Mouse (Mus musculus) layer of hippocampus, postnatal 36 days (tissue): ENCODE results near the gene Wdtc1. TPM values are rescaled to one million over a fixed set of nuclear protein-coding genes. Genes with fewer than 3 reads are reported as not detected.

Source experiments
- DNase-seq, 2 experiments: peaks; one replicate each; pipeline ENCODE4 v3.0.0; 2022
- total RNA-seq, 2 experiments: library from RNA; stranded (reverse); gene quantifications; 2 replicates each; pipeline ENCODE4 v1.2.3; 2021

The Wdtc1 gene
- total RNA-seq, 2 experiments from 2014 or later, result 78.5 to 78.9 TPM

DNA sequence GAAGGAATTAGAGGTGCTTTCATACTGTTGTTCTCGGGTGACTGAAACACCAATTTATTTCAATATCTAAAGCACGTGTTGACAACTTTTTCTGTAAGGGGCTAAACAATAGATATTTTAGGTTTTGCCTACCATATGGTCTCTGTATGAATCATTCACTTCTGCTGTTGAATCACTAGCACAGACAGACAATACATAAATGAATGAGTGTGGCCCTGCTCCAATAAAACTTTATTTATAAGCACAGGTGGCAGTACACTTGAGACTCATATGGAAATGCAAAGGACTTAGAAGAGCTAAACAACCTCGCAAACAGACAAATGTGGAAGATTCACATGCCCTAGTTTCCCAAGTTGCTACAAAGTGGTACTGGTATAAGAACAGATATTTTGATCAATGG lies 33.6 kb downstream of the Wdtc1 start:
- no peak for DNase-seq

DNA sequence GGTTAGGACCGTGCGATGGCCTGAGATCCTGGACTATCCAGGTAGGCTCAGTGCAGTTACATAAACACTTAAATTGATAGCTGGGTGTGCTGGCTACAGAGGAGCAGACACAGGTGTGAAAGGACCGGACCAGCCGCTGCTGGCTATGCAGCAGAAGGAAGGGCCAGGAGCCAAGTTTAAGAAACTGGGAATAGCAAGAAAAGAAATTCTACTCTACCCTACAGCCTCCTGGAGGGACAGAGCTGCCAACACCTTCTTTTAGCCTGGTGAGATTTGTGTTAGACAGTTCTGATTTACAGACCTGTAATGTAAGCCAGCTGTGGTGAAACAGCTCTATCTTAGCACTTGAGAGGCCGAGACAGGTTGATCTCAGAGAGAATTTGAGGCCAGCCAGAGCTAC lies 37.3 kb downstream of the Wdtc1 start:
- no peak for DNase-seq

DNA sequence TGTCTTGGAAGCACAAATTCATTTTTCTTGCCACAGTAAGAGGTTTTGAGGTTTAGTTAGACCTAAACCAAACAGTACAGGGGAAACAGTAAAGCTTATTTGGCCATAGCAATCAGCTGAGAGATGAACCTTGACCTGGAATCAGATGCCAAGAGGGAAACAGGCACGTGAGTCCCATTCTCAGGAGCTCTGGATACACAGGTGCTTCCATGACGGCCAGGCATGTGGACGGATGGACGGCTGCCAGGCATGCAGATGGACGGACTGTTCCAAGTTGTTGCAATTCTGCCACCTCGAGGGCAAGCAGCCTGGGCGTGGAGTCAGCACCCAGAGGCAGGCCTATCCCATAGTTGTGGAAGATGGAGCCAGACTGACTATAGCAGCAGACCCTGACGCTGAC lies 38.4 kb downstream of the Wdtc1 start:
- DNase-seq, result no peak

DNA sequence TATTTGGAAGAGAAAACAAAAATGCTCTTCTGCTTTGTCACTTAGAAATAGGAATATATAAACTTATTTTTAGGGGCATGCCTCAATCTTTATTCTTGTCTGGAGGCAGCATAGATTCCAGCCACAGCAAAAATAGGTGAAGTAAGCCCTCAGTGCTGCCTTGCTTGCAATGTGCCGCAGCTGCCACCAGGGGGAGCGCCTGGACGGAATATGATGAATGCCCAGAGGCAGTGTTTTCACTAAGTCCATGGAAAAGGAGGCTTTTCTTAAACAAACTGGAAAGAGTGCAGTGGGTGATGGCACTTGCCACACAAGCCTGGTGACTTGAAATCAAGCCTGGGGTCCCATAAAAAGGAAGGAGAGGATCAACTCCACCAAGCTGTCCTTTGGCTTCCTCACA lies 43.3 kb downstream of the Wdtc1 start:
- DNase-seq, result peak; percentile 82 to 89

DNA sequence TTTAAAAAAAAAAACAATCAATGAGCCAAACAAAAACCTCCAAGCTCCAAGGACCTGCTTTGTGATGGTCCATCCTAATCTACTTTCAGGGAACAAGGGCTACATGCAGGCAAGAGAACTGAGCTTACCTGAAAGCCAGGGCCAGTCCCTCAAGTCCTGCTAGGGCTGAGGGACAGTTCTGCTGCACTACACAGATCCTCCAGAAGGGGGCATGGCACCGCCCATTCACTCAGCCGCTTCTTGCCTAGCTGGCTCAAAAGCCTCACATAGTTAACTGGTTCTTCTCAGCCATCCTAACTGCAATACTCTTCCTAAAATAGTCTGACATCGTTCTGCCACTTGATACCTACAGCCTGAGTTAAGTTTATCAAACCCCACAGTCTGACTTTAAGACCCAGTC lies 46.0 kb downstream of the Wdtc1 start:
- DNase-seq, result peak in 1 of 2 experiments; percentile 51

DNA sequence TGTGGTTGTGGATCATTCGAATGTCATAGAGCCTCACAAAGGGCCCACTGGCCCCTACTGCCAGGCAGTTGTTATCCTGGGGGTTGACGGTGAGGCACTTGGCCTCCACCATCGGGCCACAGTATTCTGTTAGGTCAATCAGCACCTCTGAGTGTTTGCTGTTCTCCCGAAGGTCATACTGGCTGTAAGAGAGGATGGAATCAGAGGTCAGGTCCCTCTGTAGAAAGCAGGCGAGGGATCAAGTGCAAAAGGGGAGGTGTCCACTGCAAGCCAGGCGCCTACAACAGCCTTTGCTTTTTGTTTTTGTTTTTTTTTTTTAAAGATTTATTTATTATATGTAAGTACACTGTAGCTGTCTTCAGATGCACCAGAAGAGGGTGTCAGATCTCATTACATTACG lies 47.5 kb downstream of the Wdtc1 start:
- no peak for DNase-seq

DNA sequence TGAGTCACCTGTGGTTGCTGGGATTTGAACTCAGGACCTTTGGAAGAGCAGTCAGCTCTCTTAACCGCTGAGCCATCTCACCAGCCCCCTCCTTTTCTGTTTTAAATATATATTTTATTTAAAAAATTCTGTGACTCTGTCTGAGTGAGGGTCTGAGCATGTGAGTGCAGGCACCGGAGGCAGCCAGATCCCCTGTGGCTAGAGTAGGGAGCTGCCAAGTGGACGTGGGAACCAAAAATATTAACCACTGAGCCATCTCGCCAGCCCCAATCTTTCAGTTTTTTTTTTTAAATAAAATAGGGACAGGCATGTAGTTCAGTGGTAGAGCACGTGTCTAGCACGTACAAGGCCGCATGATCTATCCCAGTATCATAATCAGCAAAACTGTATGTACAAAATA lies 48.5 kb downstream of the Wdtc1 start:
- no peak for DNase-seq

DNA sequence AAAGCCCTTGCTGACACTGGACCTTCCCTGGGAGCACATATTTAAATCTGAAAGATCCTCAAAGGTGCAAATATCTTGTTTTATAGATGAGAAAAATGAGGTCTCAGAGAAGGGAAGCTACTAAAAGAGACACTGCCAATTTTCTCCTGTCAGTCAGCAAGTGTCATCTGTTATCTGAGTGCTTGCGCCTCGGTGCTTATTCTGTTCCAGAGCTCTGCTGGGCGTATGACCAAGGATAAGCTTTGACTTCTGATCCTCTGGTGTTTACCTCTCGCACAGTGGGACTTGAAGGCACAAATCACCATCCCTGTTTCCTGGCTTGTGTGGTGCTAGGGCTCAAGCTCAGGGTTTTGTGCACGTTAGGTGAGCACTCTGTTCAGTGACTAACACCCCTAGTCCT lies 50.6 kb downstream of the Wdtc1 start:
- no peak for DNase-seq

DNA sequence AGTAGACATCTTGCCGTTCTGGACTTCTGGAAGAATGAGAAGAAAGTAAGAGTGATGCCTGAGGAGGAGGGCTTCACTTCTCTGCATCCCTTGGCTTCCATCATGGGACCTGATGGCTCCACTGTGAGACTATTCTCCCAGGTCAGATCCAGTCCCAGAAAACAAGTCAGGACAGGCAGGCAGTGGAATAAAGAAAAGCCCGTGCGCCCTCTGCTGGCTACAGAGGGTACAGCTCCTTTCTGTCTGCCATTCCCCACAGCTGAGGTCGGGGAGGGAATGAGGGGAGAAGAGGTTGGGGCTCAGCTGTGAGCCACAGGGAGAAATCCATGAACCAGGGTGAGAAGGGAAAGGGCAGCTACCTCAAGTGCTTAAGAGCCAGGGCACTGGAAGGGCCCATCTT lies 51.5 kb downstream of the Wdtc1 start:
- DNase-seq, result peak; percentile 70 to 79

DNA sequence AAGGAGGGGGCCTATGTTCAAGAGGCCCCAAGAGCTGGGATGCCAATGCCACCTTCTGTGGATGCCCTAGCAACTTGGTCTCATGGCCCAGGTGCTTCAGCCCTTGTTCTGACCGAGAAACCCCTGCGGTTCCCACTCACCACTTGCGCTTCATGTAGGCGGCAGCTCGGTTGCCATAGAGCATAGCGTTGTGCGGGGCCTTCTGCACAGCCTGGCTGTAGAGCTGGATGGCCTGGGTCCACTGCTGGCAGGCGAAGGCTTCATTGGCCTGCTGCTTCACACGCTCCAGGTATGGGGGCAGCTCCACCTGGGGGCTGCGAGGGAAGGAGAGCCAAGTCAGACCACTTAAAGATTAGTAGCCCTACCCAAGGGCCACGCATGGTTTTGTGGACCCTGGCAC lies 52.9 kb downstream of the Wdtc1 start:
- no peak for DNase-seq

DNA sequence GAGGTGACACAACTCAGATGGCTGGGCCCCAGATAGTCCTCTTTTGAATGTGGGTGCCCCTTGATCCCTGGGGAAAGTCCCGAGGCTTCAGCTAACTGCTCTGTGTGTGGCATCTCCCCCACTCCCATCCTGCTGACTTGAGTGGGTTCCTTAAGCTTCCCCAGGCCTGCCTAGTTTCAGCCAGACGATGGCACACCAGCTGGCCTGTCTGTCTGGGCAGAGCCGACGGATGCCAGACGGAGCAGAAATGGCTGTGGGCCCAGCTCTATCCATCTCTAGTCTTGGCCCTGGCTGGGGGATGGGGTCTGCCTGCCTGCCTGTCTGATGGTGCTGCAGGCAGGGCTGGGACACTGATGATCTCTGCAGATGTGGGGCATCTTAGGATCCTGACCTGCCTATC lies 53.6 kb downstream of the Wdtc1 start:
- DNase-seq, result peak; percentile 67 to 69

DNA sequence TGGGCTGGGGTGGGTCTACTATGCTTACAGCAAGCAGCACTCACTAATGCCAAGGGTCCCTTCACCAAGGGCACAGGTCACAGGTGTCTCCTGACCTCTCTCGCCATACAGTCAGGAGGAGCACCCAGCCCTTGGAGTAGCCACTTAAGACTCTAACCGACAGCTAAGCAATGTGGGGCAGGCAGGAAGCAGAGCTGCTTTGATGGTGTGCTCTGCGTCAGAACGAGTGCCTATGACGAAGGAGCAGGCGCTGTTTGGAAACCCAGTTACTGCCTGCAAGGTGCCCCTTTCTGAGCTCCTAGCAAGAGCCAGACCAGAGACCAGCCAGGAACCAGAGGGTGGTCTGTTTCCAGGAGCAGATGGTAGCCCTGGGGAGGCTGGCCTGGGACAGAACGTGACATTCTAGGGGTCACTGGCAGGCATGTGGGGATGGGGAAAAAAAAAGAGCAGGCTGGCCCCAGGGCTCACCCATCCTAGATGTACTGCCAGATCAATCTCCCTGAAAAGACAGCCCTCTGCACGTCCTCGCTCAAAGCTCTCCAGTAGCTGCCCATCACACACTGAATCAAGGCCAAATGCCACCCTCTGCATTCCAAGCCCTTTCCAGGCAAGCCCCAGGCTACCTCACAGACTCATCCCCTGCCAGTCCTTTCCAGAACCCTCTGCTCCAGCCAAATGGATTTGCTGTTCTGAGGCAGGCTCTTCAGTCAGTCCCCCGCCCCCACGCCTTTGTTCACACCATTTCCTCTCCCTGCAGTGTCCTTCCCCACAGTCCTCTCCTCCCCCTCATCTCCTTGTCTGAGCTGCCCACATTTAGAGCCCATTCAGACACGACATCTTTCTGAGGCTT lies 54.5 kb downstream of the Wdtc1 start:
- DNase-seq, result peak; percentile 58 to 63

DNA sequence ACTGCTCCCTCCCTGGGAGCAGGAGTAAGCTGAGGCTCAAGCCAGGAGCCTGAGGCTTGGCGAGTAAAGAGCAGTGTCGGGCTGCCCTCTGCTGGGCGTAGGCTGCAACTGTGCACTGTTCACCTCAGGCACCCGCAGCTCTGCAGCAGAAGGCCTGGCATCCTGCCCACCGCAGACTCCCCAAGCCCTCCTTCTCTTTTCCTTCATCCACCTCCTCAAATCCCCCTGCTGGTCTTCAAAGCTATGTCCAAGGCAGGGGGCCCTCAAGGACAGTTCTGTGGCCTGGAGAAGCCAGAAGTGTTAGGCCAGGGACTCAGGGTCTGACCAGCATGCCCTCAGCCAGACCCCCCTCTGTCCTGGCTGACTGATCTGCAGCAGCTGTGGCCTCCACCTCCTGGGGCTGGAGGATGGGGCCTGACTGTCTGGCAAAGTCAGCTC lies 55.5 kb downstream of the Wdtc1 start:
- peak; percentile 81 to 84 for DNase-seq

DNA sequence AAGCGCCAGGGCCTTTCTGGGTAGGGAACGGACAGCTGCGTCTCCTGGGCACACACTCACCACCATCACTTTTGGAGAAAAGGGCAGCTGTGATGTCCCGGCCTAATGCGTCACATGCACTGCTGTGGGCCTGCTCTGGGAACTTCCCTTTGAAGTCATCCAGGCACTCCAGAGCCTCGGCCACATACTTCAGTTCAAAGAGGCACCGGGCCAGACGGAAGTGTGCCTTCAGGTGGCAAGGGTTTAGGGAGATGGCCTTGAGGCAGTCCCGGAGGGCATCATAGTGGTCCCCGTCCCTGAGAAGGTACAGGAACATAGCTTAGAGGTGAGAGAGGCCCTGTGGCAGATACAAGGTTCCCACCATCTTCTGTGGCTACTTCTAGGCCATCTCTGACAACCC lies 55.9 kb downstream of the Wdtc1 start:
- no peak for DNase-seq

DNA sequence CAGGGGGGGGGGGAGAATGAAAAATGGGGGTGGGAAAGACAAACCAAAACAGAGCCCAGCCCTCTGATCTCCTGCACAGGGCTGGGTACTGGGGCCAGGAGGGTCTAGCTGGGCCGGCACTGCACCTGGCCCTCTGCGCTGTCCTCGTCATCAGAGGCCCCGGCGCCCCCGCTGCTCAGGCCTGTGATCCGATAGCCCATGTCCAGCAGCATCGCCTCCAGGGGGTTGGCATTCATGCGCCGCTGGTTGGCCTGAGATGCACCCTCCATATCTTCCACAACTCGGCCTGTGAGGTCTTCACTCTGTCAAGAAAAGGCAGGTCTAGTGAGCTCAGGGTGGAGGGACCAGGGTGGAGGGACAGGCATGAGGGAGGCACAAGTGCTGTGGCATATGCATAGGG lies 59.2 kb downstream of the Wdtc1 start:
- no peak for DNase-seq

DNA sequence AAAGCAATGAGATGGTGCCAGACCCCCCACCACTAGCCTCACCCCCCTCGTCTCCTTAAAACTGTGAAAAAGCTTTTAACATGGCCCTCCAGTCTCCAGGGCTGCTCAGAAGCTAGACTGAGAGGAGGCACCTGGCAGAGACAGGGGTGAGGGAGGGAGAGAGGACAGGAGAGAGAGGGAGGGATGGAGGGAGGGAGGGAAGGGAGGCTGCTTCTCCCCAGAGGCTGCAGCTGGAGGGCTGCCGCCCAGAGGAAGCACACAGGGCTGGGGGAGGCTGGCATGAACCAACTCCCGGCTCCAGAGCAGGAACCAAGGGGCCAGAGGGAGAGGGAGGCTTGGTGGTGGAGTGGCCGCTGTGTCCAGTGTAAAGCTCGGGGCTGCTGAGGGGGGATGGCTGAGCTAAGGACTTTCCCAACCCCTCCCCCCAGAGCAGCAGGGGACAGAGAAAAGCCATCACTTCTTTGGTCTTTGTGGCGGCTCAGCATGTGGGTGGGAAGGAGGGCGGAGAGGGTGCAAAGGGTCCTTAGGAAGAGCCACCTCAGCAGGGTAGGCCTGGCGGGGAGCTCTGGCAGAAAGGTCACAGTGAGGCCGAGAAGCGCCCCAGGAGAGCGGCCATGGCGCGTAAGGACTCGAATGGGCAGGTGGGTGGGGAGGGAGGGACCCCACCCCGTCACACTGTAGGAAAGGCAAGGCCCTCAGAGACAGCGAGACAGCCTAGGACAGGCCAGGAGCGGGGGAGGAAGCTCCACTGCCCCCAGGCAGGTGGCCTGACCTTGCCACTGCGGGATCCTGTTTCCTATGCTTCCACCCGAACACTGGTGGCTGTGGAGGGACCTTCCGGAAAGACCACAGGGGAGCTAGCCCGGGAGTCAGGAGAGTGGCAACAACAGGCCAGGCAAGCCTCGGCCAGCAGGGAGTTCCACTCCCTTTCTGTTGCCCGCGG lies 60.1 kb downstream of the Wdtc1 start:
- DNase-seq, result no peak

DNA sequence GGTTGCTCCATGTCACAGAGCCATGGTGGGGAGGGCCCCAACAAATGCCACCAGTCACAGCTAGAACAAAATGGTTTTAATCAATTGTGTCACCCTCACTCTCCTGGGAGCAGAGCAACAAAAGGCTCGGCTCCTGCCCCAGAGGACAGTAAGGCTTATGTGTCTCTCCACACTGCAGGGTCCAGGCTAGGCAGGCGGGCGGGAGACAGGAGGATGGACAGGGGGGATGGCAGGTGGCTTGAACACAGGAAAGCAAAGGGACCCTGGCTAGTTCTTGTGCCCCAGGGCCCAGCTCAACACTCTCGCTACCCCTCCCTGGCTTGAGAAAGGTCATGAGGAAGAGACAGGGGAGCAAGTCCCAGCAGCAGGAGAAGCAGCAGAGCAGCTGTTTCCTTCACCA lies 60.9 kb downstream of the Wdtc1 start:
- no peak for DNase-seq

DNA sequence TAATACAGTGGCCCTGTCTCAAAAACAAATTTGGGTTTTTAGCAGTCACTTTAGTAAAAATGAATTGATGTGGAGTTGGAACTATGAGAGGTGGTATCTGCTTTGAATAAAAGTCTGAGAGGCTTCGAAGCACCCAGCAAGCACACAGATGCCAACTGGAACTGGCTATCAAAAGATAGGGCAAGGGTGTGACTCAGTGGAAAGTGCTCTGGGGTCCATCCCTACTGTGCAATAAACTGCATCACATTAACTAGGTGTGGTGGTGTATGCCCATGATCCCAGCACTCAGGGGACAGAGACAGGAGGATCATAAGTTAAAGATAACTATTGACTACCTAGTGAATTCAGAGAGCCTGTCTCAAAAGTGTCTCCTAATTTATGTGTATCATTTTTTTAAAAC lies 62.0 kb downstream of the Wdtc1 start:
- no peak for DNase-seq

DNA sequence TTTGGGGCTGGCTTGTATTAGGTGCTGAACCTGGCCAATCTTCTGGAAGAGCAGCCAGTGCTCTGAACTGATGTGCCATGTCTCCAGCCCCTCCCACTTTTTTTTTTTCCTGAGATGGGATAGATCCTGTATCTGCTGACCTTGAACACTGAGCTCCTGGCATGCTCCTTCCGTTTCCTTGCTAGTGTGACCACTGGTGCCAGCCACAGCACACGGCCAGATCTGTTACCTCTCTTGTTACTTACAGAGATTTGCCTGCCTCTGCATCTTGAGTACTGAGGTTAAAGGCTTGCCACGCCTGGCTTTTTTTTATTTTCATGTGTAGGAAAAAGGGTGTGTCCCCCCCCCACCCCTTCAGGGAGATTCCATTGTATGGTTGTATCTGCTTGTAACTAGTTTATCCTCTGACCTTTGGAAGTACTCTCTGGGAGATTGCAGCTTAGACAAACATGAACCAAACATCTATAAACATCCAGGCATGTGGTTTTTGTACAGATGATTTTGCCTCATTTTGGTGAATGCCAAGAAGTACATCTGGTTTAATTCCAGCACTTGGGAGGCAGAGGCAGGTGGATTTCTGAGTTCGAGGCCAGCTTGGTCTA lies 66.7 kb downstream of the Wdtc1 start:
- DNase-seq, result no peak

DNA sequence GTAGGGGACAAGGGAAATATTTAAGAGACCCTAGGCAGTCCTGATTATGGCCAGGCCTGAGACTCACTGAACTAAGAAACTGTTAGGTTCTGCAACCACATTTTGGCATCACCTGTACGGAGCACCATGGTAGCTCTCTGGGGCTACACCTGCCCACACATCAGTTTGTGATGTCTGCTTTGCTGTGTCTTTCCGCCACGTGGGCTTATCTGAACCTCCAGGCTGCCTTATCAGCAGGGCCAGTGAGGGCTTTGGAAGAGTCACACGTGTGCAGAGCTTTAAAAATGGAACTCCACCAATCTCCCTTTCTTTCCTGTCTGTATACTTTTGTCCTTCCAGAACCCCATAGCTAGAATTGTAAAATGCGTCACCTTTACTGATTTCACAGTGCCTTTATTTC lies 67.3 kb downstream of the Wdtc1 start:
- DNase-seq, result no peak

DNA sequence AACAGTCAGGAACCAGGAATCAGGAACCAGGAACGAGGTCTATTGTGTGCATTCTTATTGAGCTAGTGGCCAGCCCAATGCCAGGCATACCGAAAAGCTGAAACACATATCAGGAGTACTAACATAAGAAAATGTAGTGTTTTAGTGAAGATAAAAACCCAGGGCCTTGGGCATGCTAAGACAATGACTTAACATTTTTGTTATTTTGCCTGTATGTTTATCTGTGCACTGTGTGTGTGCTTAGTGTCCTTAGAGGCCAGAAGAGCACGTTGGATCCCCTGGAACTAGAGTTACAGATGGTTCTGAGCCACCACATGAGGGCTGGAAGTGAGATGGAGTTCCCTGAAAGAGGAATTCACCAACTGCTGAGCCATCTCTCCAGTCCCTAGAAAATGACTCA lies 68.0 kb downstream of the Wdtc1 start:
- no peak for DNase-seq

DNA sequence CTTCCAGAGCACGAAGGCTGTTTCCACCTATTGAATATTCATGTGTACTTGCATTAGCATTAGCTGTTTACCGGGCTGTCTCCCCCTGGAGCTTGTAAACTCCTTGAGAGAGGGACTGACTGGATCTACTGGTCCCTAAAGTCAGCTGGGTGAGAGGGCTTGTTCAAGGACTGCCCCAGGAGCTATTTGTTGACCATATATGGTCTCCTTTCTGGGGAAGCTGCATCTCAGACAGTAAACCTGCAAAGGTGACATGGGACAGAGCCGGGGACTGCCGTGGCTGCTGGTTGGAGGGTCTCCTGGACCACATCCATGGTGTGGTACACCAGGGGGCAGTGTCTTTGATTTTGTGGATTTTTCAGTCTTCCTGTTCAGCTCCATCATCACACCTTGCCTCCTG lies 70.6 kb downstream of the Wdtc1 start:
- no peak for DNase-seq

DNA sequence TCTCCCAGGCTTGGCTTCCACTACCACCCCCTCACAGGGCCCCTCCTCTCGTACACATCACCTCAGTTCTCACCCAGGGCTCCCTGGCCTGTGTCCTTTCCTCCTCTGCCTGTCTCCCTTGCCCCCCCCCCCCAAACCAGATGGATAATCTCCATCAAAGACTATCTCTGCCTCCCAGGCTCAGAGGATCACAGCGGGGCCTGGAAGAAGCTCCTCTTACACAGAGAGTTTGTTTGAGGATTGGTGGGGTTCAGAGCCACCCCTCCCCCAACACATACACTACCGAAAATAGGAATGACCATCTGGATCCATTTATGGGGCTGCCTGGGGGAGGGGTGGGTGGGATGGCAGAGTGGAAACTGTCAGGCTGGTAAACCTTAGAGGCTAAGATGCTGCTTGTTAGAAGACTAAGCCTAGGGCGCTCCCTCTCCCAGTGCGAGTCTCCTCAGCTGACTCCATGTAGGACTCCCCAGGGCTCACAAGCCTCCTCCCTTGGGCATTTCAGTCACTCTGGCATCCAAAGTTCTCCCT lies 71.3 kb downstream of the Wdtc1 start:
- DNase-seq, result no peak
